Mouse (Mus musculus): ENCODE measurements around the gene Gchfr.

- TF ChIP-seq CTCF (IDR thresholded peaks at IDR 0.05) (peak; percentile 57), EP300 (IDR thresholded peaks at IDR 0.05; ENCODE audit: insufficient read depth, low read depth, low read length) (no peak), POLR2A (IDR thresholded peaks at IDR 0.05; ENCODE audit: insufficient read depth, low read depth, low read length) (no peak)
Observed at GRCm38 (mm10) chr2:119145199-119145598, 22.4 kb upstream of the Gchfr start.
